Mouse (Mus musculus): ENCODE data around the gene Dnah7a. TPM values are rescaled to one million over a fixed set of nuclear protein-coding genes. Genes with fewer than 3 reads are reported as not detected.
"Not testable (repeated sequence)": the region's sequence is repeated elsewhere in the genome, so short reads cannot be mapped to it uniquely, and the experiment has no call there.

Gene Dnah7a
- total and polyA plus RNA-seq, 2 experiments from 2014 or later, result 3.7 to 13.2 TPM

GRCm38 (mm10) chr1:53405803-53406325 is 300.7 kb downstream of the Dnah7a start:
- DNase-seq, result no peak
- H3K27me3 ChIP-seq (ENCODE audit: insufficient read depth, low read length), result no peaks in the 10 kb centered on the region
- H3K4me1 ChIP-seq (ENCODE audit: insufficient read depth), result no peaks in the 10 kb centered on the region
- no peaks in the 10 kb centered on the region for H3K9me3 ChIP-seq (ENCODE audit: low read length)
- no peak overlapping the region for H3K9ac ChIP-seq
- ATAC-seq, result no peak
- WGBS, result 83% methylated on average over 3 of the region's 3 CpGs
- H3K4me2 ChIP-seq (ENCODE audit: low read depth), result no peak overlapping the region
- H3K27ac ChIP-seq (ENCODE audit: low read depth, low read length), result no peak overlapping the region
- no peaks in the 10 kb centered on the region for H3K36me3 ChIP-seq (ENCODE audit: insufficient read depth)
- H3K4me3 ChIP-seq (ENCODE audit: low read depth, low read length), result no peak overlapping the region
- TF ChIP-seq CTCF (IDR thresholded peaks at IDR 0.05; ENCODE audit: low read depth), result no peak

GRCm38 (mm10) chr1:53393936-53394760 is 312.4 kb downstream of the Dnah7a start:
- H3K27me3 ChIP-seq (ENCODE audit: insufficient read depth, low read length); H3K4me1 ChIP-seq (ENCODE audit: insufficient read depth); H3K9me3 ChIP-seq (ENCODE audit: low read length); H3K9ac ChIP-seq; H3K27ac ChIP-seq (ENCODE audit: low read depth, low read length); H3K36me3 ChIP-seq (ENCODE audit: insufficient read depth); ATAC-seq; H3K4me3 ChIP-seq (ENCODE audit: low read depth, low read length): not testable (repeated sequence)
- peak; percentile 8 for DNase-seq
- peak overlapping the region; percentile 35 for H3K4me2 ChIP-seq (ENCODE audit: low read depth)
- WGBS, result 30% methylated on average over 21 of the region's 21 CpGs

- no peak for TF ChIP-seq CTCF (IDR thresholded peaks at IDR 0.05; ENCODE audit: low read depth)
- Histone ChIP-seq H3K9me3 (ENCODE audit: low read length) (no peaks in the 10 kb centered on the region), H3K27me3 (ENCODE audit: insufficient read depth, low read length) (no peaks in the 10 kb centered on the region), H3K4me3 (ENCODE audit: low read depth, low read length) (no peak overlapping the region), H3K36me3 (ENCODE audit: insufficient read depth) (no peaks in the 10 kb centered on the region), H3K27ac (ENCODE audit: low read depth, low read length) (no peak overlapping the region), H3K4me1 (ENCODE audit: insufficient read depth) (no peaks in the 10 kb centered on the region), H3K4me2 (ENCODE audit: low read depth) (no peak overlapping the region), H3K9ac (no peak overlapping the region)
- 83% methylated on average over 9 of the region's 14 CpGs for WGBS
- ATAC-seq, result no peak
- no peak for DNase-seq
Measured at GRCm38 (mm10) chr1:53388762-53389161, 317.8 kb downstream of the Dnah7a start.

- Histone ChIP-seq H3K9me3 (ENCODE audit: low read length) (no peaks in the 10 kb centered on the region), H3K9ac (no peak overlapping the region), H3K27me3 (ENCODE audit: insufficient read depth, low read length) (no peaks in the 10 kb centered on the region), H3K27ac (ENCODE audit: low read depth, low read length) (no peak overlapping the region), H3K36me3 (ENCODE audit: insufficient read depth) (no peaks in the 10 kb centered on the region), H3K4me1 (ENCODE audit: insufficient read depth) (no peaks in the 10 kb centered on the region), H3K4me3 (ENCODE audit: low read depth, low read length) (no peak overlapping the region), H3K4me2 (ENCODE audit: low read depth) (no peak overlapping the region)
- WGBS, result 19% methylated on average over 6 of the region's 6 CpGs
- no peak for TF ChIP-seq CTCF (IDR thresholded peaks at IDR 0.05; ENCODE audit: low read depth)
- peak; percentile 42 for ATAC-seq
- no peak for DNase-seq
Measured at GRCm38 (mm10) chr1:53384085-53384688, 322.4 kb downstream of the Dnah7a start.

- DNase-seq (no peak), ATAC-seq (no peak)
- H3K9me3 ChIP-seq (ENCODE audit: low read length), result no peaks in the 10 kb centered on the region
- WGBS, result 67% methylated on average over 3 of the region's 3 CpGs
- no peaks in the 10 kb centered on the region for H3K36me3 ChIP-seq (ENCODE audit: insufficient read depth)
- H3K27me3 ChIP-seq (ENCODE audit: insufficient read depth, low read length), result no peaks in the 10 kb centered on the region
- no peak overlapping the region for H3K4me3 ChIP-seq (ENCODE audit: low read depth, low read length)
- H3K9ac ChIP-seq, result no peak overlapping the region
- H3K4me1 ChIP-seq (ENCODE audit: insufficient read depth), result no peaks in the 10 kb centered on the region
- H3K4me2 ChIP-seq (ENCODE audit: low read depth), result no peak overlapping the region
- TF ChIP-seq CTCF (IDR thresholded peaks at IDR 0.05; ENCODE audit: low read depth), result no peak
- H3K27ac ChIP-seq (ENCODE audit: low read depth, low read length), result no peak overlapping the region
Measured at GRCm38 (mm10) chr1:53377731-53378130, 328.9 kb downstream of the Dnah7a start.

- not testable (repeated sequence) for H3K27ac ChIP-seq (ENCODE audit: low read depth, low read length); H3K4me2 ChIP-seq (ENCODE audit: low read depth); H3K36me3 ChIP-seq (ENCODE audit: insufficient read depth); H3K9me3 ChIP-seq (ENCODE audit: low read length); ATAC-seq; DNase-seq; H3K27me3 ChIP-seq (ENCODE audit: insufficient read depth, low read length); H3K4me3 ChIP-seq (ENCODE audit: low read depth, low read length); H3K9ac ChIP-seq; H3K4me1 ChIP-seq (ENCODE audit: insufficient read depth)
- WGBS, result 78% methylated on average over 2 of the region's 2 CpGs
Measured at GRCm38 (mm10) chr1:53375965-53376364, 330.6 kb downstream of the Dnah7a start.

- H3K9me3 ChIP-seq (ENCODE audit: low read length), result no peaks in the 10 kb centered on the region
- TF ChIP-seq CTCF (IDR thresholded peaks at IDR 0.05; ENCODE audit: low read depth), result no peak
- no peak overlapping the region for H3K9ac ChIP-seq
- no peaks in the 10 kb centered on the region for H3K4me1 ChIP-seq (ENCODE audit: insufficient read depth)
- no peak overlapping the region for H3K4me3 ChIP-seq (ENCODE audit: low read depth, low read length)
- ATAC-seq (no peak), DNase-seq (no peak)
- no peaks in the 10 kb centered on the region for H3K27me3 ChIP-seq (ENCODE audit: insufficient read depth, low read length)
- H3K4me2 ChIP-seq (ENCODE audit: low read depth), result no peak overlapping the region
- H3K36me3 ChIP-seq (ENCODE audit: insufficient read depth), result no peaks in the 10 kb centered on the region
- no peak overlapping the region for H3K27ac ChIP-seq (ENCODE audit: low read depth, low read length)
Measured at GRCm38 (mm10) chr1:53358988-53359387, 347.6 kb downstream of the Dnah7a start.
